Mouse (Mus musculus) C2C12 (cell line): Measurements from ENCODE around the gene Man2a2.

ENCODE experiments used
- CTCF ChIP-seq: IDR thresholded peaks from one replicate; pipeline ENCODE4 v1.5.1; 2011; ENCODE audit not compliant: control insufficient read depth, insufficient read depth, insufficient read length
- FOSL1 ChIP-seq: IDR thresholded peaks from one replicate; pipeline ENCODE4 v1.8.0; 2011; ENCODE audit warnings: mild to moderate bottlenecking, low read length; ENCODE audit not compliant: poor library complexity, insufficient read depth, severe bottlenecking
- USF1 ChIP-seq: IDR thresholded peaks from one replicate; pipeline ENCODE4 v1.6.1; 2011; ENCODE audit warnings: low read depth, mild to moderate bottlenecking, control low read depth, moderate library complexity

DNA sequence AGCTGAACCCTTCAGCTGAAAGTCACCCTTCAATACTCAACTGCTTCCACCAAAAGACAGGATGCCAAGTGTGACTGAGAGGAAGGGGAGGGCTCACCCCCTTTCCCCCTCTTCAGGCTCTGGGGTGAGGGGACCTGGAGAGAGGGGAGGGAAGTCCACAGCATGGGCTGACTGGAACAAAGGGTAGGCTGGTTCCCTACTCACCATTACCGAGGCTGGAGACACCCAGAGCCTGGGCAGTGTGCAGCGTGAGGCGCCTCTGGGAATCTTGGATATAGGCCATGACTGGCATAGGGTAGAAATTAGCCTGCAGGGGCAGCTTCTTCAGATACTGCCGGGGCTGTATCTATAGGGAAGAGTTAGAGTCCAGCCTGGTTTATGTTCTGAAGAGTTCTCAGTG, 13.1 kb downstream of the Man2a2 start:
- TF ChIP-seq CTCF (no peak), FOSL1 (no peak), USF1 (no peak)
